Mouse (Mus musculus) thymus, adult 18-20 months (tissue): Measurements from ENCODE around the gene Sept3.

Experiments
- DNase-seq, 2 experiments: peaks; one replicate each; pipeline ENCODE4 v3.0.0; 2022; ENCODE audit warnings: mixed read lengths in 2 of 2

Gene Sept3

GRCm38 (mm10) chr15:82274927-82275901 is 521 bp downstream of the Sept3 start:
- DNase-seq: no peak

- DNase-seq: no peak
Observed at GRCm38 (mm10) chr15:82277591-82277990, 2.9 kb downstream of the Sept3 start.

- DNase-seq: no peak
Observed at GRCm38 (mm10) chr15:82280638-82281037, 5.9 kb downstream of the Sept3 start.

GRCm38 (mm10) chr15:82286157-82286556 is 11.5 kb downstream of the Sept3 start:
- no peak for DNase-seq

- DNase-seq: no peak
Observed at GRCm38 (mm10) chr15:82290252-82290651, 15.6 kb downstream of the Sept3 start.

- DNase-seq: no peak
Observed at GRCm38 (mm10) chr15:82292851-82293250, 18.2 kb downstream of the Sept3 start.

- no peak for DNase-seq
Observed at GRCm38 (mm10) chr15:82293271-82293711, 18.6 kb downstream of the Sept3 start.

- DNase-seq: no peak
Observed at GRCm38 (mm10) chr15:82294059-82294458, 19.4 kb downstream of the Sept3 start.

GRCm38 (mm10) chr15:82298764-82299561 is 24.3 kb downstream of the Sept3 start, which contains the start of gene Wbp2nl:
Gene Wbp2nl (plus strand): TSS chr15:82298954.
- DNase-seq: no peak

- DNase-seq: no peak
Observed at GRCm38 (mm10) chr15:82307107-82307506, 32.4 kb downstream of the Sept3 start.

GRCm38 (mm10) chr15:82308416-82308815 is 33.7 kb downstream of the Sept3 start:
- no peak for DNase-seq

GRCm38 (mm10) chr15:82317839-82318238 is 43.1 kb downstream of the Sept3 start:
- no peak for DNase-seq

- DNase-seq: no peak
Observed at GRCm38 (mm10) chr15:82319613-82320012, 44.9 kb downstream of the Sept3 start.

GRCm38 (mm10) chr15:82322195-82322594 is 47.5 kb downstream of the Sept3 start:
- no peak for DNase-seq

- DNase-seq: no peak
Observed at GRCm38 (mm10) chr15:82325382-82325781, 50.7 kb downstream of the Sept3 start.

- DNase-seq: no peak
Observed at GRCm38 (mm10) chr15:82335194-82335593, 60.5 kb downstream of the Sept3 start.

- no peak for DNase-seq
Observed at GRCm38 (mm10) chr15:82336629-82337028, 61.9 kb downstream of the Sept3 start.

- no peak for DNase-seq
Observed at GRCm38 (mm10) chr15:82337875-82338274, 63.2 kb downstream of the Sept3 start.

- peak; percentile 94 to 95 for DNase-seq
Observed at GRCm38 (mm10) chr15:82338593-82339112, 64.0 kb downstream of the Sept3 start, which contains the start of the genes Naga, Pheta2 and Smdt1. Gene Naga (minus strand): TSS chr15:82338925. Gene Pheta2 (plus strand): TSS chr15:82338942. Gene Smdt1 (plus strand): TSS chr15:82338959.

GRCm38 (mm10) chr15:82339150-82339549 is 64.5 kb downstream of the Sept3 start:
- no peak for DNase-seq

- no peak for DNase-seq
Observed at GRCm38 (mm10) chr15:82339634-82340254, 65.1 kb downstream of the Sept3 start.

- DNase-seq: no peak
Observed at GRCm38 (mm10) chr15:82340414-82341035, 65.8 kb downstream of the Sept3 start.
